Mouse (Mus musculus): ENCODE data around the gene Med13l.

DNA sequence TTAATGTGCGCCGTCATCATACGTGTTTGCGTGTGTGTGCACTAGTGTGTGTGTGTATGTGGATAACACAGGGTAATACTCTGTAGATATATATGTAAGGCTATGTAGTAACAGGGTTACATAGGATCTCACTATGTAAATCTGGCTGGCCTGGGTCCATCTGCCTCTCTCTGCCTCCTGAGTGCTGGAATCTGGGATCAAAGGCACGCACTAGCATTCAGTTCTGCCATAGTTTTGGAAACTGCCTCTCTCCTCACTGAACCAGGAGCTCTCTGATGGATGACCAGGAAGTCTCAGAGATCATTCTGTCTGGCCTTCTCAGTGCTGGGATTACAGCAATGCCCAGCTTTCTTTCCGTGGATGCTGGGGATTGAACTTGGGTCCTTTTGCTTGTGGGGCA, 44.4 kb upstream of the Med13l start:
- TF ChIP-seq CTCF (IDR thresholded peaks at IDR 0.05; ENCODE audit: control insufficient read depth, insufficient read depth, insufficient replicate concordance, low read depth, low read length) = no peak
- no peak for TF ChIP-seq POLR2A (IDR thresholded peaks at IDR 0.05; ENCODE audit: control insufficient read depth, low read depth, low read length)

All from testis, adult 2 months (tissue).